Mouse (Mus musculus) heart, postnatal 0 days (tissue): ENCODE results near the gene Nop16.

Source experiments
- CTCF ChIP-seq: IDR thresholded peaks from 2 replicates; pipeline ENCODE4 v1.5.1; 2016; ENCODE audit warnings: antibody characterized with exemption, control low read depth, low read depth
- EP300 ChIP-seq: IDR thresholded peaks from 2 replicates; pipeline ENCODE4 v1.6.1; 2016; ENCODE audit warnings: antibody characterized with exemption, low read depth

- TF ChIP-seq CTCF (no peak), EP300 (no peak)
Observed at GRCm38 (mm10) chr13:54621960-54622521, 32.2 kb upstream of the Nop16 start.
